Mouse (Mus musculus) lung, postnatal 4 days (tissue): ENCODE measurements around the gene Wdr83.
"Not testable (repeated sequence)": the region's sequence is repeated elsewhere in the genome, so short reads cannot be mapped to it uniquely, and the experiment has no call there.

ENCODE experiments used
- DNase-seq, 2 experiments: peaks; one replicate each; pipeline ENCODE4 v3.0.0; 2021

The Wdr83 gene

DNA sequence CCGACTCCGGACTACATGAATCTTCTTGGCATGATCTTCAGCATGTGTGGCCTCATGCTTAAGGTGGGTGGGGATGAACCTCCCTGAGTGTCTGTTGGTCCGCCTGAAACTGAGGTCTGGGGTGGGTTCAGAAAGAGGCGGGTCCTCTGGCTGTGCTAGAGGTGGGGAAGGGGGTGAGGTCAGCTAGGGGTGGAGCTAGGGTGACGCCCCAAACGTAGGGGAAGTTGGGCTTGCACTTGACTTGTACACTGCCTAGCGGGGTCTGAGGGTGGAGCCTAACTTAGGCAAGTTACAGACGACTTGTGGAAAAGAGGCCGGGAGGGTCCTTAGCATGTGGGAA is at the start of gene Wdr83:
Wdr83 (minus strand) TSS at position 91 of the 340 bp plus-strand sequence.
- DNase-seq = peak; percentile 70 to 71

DNA sequence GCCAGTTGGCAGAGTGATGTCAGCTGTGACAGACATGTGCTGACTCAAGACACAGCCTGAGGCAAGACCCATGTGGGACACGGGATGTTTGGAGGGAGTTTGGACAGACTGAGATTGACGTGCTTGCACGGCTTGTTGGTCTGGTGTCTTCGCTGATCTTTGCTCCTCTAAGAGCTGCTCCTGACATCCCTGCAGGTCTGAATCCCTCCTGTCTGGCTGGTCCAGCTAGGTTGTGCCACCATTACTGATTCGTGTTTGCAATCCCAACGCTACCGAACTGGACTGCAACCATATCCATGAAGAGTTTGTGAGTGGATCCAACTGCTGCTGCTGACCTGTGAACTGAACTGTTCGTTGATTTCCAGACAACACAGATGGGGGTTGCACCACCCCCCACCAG is 42.6 kb upstream of the Wdr83 start:
- no peak for DNase-seq

DNA sequence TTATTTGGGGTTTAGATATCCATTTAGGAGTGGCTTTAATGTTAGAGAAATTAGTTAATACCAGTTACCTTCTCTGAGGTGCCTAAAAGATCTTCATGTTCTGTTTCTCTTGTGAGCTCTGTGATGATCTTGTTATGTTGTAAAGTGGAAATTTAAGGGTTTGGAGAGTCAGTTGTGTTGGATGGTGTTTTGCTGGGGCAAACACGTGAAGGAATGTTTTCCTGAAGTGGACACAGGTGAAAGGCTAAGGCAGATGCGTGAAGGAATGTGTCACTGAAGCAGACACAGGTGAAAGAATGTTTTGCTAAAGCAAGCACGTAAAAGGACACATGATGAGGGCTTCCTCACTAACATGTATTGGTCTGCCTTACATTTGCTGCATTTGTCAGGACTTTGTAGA is 41.9 kb upstream of the Wdr83 start, which contains the start of gene Zfp791:
Zfp791 (minus strand) TSS at position 101 of the 400 bp plus-strand sequence.
- DNase-seq = no peak

DNA sequence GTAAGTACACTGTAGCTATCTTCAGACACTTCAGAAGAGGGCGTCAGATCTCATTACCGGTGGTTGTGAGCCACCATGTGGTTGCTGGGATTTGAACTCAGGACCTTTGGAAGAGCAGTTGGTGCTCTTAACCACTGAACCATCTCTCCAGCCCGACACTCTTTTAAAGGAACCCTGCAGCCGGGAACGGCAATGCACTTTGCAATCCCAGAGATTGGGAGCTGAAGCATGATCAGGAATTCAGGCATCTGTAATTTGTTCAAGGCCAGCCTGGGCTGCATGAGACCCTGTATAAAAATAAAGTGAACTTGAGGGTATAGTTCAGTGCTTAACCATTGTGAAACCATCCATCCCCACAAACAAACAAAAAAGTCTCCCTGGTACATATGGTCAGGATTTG is 39.1 kb upstream of the Wdr83 start:
- not testable (repeated sequence) for DNase-seq

DNA sequence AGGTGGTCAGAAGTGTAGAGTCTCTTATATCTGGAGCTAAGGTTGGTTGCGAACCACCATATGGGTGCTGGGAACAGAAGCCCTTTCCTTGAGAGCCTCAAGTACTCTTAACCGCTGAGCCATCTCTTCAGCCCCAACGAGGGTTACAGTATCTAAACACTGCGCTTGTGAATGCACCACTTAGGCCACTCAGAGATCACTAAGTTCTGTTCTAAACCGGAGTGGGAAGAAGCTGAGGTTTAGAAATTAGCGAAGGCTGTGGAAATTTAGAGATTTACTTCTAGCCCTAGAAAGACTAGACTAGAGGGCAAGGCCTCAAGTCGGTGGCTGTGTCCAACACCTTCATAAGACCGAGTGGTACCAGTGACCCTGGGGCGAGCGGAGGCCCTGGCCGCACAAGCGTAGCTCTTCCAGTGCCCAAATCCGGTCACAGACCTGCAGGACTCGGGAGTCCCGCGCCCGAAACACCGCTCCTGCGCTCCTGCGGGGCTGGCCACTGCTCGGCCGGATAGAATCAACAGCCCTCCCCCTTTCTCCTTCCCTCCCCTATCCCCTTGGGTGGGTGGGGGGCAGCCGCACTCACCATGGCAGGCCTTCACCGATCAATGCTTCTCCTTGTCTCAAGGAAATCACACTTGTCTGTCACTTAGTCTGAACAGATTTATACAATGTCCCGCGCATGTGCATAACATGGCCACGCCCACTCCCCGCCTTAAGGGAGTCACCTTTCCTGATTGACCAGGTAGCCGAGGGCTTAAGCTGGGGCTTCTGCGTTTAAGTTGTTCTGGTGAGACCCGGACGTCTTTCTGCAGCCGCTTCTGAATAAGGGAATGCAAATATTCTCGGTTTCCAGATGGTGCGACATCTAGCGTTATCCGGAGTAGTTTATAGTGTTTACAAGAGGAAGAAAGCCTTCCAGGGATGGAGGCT is 38.2 kb upstream of the Wdr83 start:
- DNase-seq = peak; percentile 83 to 86

DNA sequence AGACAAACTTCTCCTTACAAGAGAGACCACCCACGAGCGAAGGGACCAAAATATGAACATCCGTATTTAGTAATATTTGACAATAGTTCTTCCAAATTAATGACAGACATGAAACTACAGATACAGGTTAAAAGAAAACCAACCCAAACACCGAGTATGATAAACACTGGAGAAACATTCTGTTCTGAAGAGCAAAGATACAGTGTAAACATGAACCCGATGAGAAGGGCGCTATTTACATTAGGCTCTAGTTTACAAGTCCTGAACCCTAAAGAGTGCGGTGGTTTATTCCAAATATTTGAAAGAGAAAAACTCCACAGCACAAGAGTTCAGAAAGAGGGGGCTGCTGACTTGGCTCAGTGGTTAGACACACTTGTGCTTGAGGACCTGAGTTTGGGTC is 35.9 kb upstream of the Wdr83 start:
- DNase-seq = no peak

DNA sequence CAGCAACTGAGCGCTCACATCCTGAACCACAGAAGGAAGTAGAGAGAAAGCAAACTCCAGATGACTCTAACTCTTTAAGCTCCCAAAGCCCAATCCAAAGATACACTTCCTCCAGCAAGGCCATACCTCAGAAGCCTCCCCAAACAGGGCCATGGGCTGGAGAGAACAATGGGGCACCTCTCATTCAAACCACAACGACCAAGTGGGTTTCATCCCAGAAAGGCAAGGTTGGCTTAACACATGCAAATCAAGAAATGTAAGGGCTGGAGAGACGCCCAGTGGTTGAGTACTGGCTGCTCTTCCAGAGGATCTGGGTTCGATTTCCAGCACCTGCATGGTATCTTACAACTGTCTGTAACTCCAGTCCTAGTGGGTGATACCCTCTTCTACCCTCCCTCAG is 34.4 kb upstream of the Wdr83 start:
- DNase-seq = no peak

DNA sequence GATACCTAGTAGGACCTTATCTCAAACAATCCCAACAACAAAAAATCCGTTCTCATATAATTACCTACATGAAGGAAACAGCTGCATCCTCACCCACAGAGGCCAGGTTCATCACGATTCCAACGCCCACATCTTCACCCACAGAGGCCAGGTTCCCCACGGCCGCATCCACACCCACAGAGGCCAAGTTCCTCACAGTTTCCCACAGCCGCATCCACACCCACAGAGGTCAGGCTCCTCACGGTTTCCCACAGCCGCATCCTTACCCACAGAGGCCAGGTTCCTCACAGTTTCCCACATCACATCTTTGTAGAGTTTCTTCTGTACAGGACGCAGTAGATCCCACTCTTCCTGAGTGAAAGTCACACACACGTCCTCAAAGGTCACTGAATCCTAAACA is 32.1 kb upstream of the Wdr83 start:
- DNase-seq = no peak

DNA sequence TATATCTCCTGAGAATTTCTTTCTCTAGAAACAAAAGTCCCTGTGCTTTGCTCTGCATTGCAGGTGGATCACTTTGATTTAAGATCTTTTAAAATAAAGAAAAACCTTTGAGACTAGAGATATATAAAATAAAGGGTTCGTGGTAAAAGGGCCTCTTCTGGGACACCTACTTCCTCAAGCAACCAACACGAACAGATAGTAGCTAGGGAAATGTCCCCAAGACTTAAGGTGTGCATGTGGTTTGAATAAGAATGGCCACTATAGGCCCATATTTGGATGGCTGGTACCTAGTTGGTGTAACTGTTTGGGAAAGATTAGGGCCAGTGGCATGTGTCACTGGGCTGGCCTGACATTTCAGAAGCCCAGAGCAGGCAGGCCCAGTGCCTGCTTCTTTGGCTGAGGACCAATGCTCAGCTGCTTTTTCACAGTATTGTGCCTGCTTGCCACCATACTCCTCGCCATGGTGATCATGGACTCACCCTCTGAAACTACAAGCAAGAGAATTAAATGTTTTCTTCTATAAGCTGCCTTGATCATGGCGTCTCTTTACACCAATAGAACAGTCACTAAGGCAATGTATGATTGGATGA is 19.1 kb upstream of the Wdr83 start:
- DNase-seq = no peak

DNA sequence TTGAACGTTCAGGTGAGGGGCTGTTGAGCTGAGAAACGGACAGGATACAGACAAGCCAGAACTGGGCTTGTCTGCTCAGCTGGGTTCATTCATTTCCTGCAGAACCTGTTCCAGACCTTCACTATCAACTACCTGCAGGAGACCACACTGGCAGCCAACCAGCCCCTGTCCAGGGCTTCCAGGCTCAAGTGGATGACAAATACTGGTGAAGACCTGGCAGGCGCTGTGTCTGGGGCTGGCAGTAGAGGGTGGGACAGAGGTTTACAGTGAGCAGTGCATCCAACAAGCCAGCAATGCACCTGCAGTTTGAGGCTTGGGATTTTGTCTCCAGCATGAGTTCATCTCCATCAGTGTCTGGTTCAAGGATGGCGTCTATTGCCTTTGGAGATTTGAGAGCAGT is 15.7 kb upstream of the Wdr83 start:
- DNase-seq = no peak

DNA sequence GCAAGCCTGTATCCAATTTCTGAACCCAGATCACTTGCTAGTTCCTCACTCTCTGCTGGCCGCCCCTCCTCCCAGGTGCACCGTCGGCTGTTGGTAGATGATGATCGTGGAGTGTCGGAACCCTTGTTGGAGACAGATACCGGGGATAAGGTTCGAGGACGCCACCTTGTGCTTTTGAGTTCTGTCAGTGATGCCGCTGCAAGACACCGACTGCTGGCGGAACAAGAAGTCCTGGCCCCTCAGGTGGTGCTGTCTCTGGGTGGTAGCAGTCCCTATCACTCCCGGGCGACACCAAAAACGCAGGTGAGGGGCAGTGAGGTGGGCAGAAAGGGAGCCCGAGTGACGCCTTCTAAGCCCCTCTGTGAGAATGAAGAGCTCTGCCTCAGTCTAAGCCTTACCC is 15.1 kb upstream of the Wdr83 start:
- no peak for DNase-seq

DNA sequence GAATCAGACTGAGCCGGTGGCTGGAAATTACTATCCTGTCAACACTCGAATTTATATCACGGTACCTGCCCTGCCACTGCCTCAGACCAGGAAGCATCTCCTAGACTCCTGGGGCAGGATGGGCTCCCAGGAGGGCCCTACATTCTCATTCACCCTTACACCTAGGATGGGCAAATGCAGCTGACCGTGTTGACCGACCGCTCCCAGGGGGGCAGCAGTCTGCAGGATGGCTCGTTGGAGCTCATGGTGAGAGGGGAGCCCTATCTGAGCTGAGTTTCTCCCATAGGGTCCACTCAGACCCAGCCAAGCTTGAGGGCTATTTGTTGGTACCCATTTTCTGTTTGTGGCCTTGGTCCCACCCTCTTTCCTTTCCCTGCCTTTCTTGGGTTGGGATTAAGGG is 14.5 kb upstream of the Wdr83 start:
- no peak for DNase-seq

DNA sequence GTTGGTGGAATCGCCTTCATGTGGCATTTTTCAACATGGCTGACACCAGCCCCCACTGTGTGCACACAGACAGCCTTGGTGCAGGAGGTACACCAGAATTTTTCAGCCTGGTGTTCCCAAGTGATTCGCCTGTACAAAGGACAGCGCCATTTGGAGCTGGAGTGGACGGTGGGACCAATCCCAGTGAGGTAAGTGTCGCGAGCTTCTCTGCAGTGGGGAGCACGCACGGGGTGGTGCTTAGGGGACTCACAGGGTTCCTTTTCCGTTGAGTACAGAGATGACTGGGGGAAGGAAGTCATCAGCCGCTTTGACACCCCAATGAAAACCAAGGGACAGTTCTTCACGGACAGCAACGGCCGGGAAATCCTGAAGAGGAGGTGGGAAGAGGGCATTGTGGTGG is 13.9 kb upstream of the Wdr83 start:
- no peak for DNase-seq

DNA sequence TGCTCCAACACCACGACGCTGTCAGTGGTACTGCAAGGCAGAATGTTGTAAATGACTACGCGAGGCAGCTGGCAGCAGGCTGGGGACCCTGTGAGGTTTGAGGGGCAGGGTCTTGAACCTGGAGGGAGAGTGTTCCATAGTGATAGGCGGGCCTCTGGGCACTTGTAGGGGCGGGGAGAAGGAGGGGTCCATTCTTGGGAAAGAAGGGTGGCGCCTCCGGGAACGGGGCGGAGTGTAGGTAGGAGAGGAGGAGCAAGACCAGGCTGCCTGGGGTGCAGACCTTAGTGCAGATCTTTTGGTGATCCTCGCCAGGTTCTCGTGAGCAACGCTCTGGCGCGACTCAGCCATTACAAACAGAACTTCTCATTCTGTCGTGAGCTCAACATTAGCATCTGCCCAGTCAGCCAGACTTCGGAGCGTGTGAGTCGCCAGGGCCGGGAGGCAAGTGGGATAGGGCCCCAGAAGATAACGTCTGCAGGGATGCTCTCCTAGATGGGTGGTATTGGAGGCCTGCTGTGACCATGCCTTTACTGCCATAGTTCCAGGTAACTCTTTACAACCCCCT is 10.5 kb upstream of the Wdr83 start:
- DNase-seq = no peak

DNA sequence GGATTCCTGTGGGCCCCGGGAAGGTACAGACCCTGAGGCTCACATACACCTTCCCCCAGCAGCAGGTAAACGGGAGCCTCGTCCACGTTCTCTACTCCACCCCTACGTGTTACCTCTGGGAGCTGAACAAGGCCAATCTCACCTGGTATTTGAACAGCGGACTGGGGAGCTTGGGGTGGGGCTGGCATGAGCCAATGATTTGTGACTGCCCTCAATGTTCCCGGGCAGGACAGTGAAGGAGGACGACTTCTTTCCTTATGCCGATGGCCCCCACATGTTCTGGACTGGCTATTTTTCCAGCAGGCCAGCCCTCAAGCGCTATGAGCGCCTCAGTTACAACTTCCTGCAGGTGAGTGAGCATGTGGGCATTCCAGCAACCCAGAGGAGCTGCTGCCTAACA is 9.8 kb upstream of the Wdr83 start:
- DNase-seq = no peak

DNA sequence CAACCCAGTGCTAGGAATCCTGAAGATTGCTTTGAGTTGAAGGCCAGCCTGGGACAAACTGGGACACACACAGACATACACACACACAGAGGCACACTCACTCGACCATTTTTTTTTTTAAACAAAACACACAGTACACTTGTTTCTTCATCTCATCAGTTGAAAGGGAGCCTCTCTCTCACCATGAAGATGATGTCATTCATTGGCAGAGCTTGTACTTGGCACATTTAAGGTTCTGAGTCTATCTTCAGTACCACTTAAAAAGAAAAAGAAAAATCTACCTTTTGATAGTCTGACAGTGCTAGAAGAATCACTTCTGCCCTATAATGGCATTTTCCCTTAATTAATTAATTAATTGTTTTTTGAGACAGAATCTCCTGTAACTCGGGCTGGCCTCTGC is 7.7 kb upstream of the Wdr83 start:
- DNase-seq = no peak

DNA sequence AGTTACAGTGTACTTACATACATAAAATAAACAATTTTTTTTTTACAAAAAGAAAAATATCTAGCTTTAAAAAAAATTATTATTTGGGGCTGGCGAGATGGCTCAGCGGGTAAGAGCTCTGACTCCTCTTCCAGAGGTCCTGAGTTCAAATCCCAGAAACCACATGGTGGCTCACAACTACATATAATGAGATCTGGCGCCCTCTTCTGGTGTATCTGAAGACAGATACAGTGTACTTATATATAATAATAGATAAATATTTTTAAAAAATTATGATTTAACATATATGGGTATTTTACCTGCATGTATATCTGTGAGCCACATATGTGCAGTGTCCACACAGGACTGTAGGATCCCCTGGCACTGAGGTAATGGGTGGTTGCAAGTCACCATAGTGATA is 5.1 kb upstream of the Wdr83 start:
- no peak for DNase-seq

DNA sequence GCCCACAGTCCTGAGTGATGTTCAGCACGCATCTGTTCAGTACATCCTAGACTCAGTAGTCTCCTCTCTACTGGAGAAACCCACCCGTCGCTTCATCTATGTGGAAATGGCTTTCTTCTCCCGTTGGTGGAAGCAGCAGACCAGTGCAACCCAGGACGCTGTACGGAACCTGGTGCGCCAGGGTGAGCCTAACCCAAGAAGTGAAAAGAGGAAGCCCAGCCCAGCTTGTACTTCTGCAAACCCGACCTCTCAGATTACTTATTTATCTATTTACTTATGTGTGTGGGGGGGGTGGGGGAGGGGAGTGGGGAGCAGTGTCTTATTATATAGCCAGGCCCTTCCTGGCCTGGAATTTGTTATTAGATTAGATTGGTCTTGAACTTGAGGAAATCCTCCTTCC is 3.5 kb upstream of the Wdr83 start:
- DNase-seq = peak; percentile 47 to 56

DNA sequence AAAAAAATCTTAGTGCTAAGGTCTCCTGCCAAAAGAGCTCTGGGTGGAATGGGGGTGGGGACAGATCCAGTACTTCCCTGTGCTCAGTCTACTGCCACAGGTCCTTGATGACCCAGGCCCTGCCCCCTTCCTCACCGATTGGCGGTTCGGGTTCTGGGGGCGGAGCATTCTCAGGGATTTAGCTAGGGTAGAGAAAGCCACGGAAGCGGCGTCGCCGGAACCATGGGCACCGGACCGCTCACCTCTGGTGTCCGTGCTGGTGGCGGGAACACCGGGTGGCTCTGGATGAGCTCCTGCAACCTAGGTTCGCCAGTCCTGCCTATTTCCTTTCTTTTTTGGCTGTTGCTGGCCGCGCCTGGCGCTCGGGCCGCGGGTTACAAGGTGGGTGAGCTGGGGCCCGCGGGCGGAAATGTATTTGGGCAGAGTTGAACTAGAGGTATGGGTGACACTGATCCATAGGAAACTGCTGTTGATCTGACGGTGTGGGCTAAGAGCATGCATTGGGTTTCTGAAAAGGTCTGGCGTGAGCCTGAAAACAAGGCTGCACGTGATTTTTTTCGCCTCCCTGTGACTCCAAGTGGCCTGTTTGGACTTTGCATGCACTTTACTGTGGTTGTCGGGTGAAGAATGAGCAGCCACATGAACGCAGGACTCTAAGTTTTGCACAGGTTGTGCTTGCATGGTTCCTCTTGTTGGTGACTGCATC is 2.2 kb upstream of the Wdr83 start, which contains the start of gene Man2b1:
Man2b1 (plus strand) TSS at position 163 of the 706 bp plus-strand sequence.
- peak; percentile 93 for DNase-seq

DNA sequence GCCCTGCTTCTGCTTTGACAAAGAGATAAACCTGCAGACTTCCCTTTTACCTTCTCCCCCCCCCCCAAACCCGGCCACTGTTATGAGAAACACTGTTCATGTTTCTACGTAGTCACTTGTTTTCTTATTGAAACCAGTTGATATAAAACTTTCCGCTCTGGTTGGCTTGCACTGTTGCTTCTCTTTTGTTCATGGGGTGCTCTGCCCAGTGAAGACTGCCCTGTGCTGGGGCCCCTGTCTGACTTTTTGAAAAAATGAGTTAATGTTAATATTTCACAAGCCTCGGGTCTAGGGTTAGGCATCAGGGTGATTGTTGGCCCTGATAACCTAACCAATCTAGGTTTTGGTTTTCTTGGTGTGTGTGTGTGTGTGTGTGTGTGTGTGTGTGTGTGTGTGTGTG is 1.1 kb upstream of the Wdr83 start:
- DNase-seq = not testable (repeated sequence)

DNA sequence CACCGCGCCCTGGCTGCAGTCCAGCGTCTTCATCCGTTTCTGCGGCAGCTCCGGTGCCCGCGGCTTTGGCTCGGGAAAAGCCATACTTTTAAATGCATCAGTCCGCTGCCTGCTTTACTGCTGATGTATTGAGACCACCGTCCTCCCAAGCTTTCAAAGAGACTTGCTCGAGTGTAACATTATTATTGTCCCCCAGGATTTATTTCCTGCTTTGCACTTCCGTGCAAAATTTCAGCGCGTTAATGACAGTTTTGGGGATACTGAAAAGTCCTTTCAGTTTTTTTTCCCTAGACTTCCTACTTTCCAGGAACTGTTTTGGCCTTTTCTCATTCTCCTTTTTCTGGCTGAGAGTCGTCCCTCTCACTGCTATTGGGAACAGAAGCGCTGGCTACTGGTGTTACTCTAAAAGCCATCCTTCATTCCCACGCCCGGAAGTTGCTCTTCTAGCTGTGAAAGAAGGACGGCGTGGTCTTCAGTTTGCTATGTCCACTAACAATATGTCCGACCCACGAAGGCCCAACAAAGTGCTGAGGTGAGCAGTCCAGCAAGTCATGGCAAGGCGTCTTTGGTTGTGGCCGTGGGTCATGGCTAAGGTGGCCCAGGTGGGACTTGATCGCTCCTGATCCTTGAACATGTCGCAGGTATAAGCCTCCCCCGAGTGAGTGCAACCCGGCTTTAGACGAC is 432 bp downstream of the Wdr83 start, which contains the start of gene Wdr83os:
Wdr83os (plus strand) TSS at position 209 of the 684 bp plus-strand sequence.
- peak; percentile 61 to 75 for DNase-seq

DNA sequence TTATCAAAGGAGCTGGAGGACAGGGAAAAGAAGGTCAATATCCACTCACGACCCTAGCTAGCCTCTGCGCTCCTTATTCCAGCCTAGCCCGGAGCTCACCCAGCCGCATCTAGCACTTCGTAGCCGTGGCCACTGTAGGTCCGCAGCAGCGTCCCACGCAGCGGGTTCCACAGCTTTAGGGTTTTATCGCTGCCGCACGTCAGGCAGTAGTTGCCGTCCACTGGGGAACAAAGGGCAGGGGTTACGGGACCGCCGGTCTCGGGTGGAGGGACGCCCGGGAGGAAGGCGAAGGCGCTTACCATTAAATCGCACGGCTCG is 933 bp downstream of the Wdr83 start:
- no peak for DNase-seq

DNA sequence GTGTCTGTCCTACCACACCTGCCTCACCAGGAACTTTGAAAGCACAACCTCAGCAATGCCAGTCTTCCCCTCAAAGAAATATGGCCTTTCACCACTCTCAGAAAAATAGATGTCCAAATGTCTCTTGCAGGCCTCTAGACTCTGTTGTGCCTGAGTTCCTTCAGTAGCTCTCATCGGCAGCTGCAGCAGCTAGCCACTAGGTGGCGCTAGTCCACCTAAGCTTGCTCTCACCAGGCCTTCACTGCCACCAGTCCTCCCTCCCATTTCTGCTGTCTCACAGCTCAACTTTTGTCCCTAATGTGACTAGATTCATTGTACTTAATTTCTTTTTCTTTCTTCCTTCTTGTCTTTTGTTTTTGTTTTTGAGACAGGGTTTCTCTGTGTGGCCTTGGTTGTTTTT is 4.1 kb downstream of the Wdr83 start:
- DNase-seq = peak; percentile 82 to 86
